Mouse (Mus musculus) olfactory bulb, adult 2 months (tissue): ENCODE measurements at regions not wholly inside any gene's neighbourhood (a gene's known extent, or its start where the extent isn't known, plus 50 kb on each side); places are given as distances from the start of the nearest gene placed in this dataset.
"Not testable (repeated sequence)": the region's sequence is repeated elsewhere in the genome, so short reads cannot be mapped to it uniquely, and the experiment has no call there.

Experiments used
- H3K27ac ChIP-seq: fragments of 200-500 bp; 2 replicates; pipeline ENCODE4 v1.5.1; 2012; ENCODE audit warnings: low read depth, low read length; ENCODE audit not compliant: insufficient read depth
- H3K4me1 ChIP-seq: fragments of 200-500 bp; 2 replicates; pipeline ENCODE4 v1.6.1; 2012; ENCODE audit warnings: low read length; ENCODE audit not compliant: control insufficient read depth, insufficient read depth
- H3K4me3 ChIP-seq: fragments of 200-500 bp; 2 replicates; pipeline ENCODE4 v1.5.1; 2012; ENCODE audit warnings: mild to moderate bottlenecking, low read depth, low read length, moderate library complexity; ENCODE audit not compliant: insufficient read depth
- CTCF ChIP-seq: fragments of 200-500 bp; IDR thresholded peaks from 2 replicates; pipeline ENCODE4 v1.5.1; 2012; ENCODE audit warnings: low read depth, mild to moderate bottlenecking, low read length, moderate library complexity; ENCODE audit not compliant: insufficient read depth
- POLR2A ChIP-seq: fragments of 200-500 bp; IDR thresholded peaks from 2 replicates; pipeline ENCODE4 v1.6.1; 2012; ENCODE audit warnings: mild to moderate bottlenecking, low read depth, low read length, moderate library complexity; ENCODE audit not compliant: insufficient read depth
- WGBS: fragments of 180-500 bp; shearing (Covaris S2); methylation state at CpG from one replicate; pipeline ENCODE4 v1.1.7; 2018; 5-methylcytosine and 5-hydroxymethylcytosine counted together

- H3K4me3 ChIP-seq, H3K4me1 ChIP-seq, H3K27ac ChIP-seq: not testable (repeated sequence)
These were observed 91.8 kb downstream of the 5730507C01Rik start for GRCm38 (mm10) chr12:18606126-18606525.

- TF ChIP-seq POLR2A (no peak), CTCF (no peak)
- Histone ChIP-seq H3K27ac (no peak overlapping the region), H3K4me1 (no peaks in the 10 kb centered on the region), H3K4me3 (peak overlapping the region; percentile 42)
- WGBS: 4% methylated on average over 38 of the region's 38 CpGs
These were observed 95.5 kb downstream of the 5730507C01Rik start for GRCm38 (mm10) chr12:18609835-18610234.

- not testable (repeated sequence) for H3K4me1 ChIP-seq, H3K27ac ChIP-seq
- 6% methylated on average over 24 of the region's 24 CpGs for WGBS
- H3K4me3 ChIP-seq: peak overlapping the region; percentile 42
These were observed 96.3 kb downstream of the 5730507C01Rik start for GRCm38 (mm10) chr12:18610581-18610980.
